Mouse (Mus musculus) left cerebral cortex, postnatal 4 days (tissue): ENCODE results near the gene Hoxd3. TPM values are rescaled to one million over a fixed set of nuclear protein-coding genes. Genes with fewer than 3 reads are reported as not detected.
A peak's percentile ranks its signal among the peaks of the same experiment; 100 is the strongest.

ENCODE experiments used
- DNase-seq: peaks from one replicate; pipeline ENCODE4 v3.0.0-alpha.2; 2022
- intact Hi-C: fragments of 180-260 bp; cut with DNase I; formaldehyde crosslinking; loops from one replicate; pipeline ENCODE4 v1.15.1; 2025
- total RNA-seq, 2 experiments: library from RNA; stranded (reverse); gene quantifications; 2 replicates each; pipeline ENCODE4 v1.2.3; 2021

Hoxd3 gene
- total RNA-seq, 2 experiments from 2014 or later: not detected

- intact Hi-C loops: loop anchor here (5.0 kb wide), 1 partner anchor 433 kb away; no protein-coding TSS in a partner anchor
- no peak for DNase-seq
Observed at GRCm38 (mm10) chr2:74703720-74704392, 7.9 kb upstream of the Hoxd3 start.

DNA sequence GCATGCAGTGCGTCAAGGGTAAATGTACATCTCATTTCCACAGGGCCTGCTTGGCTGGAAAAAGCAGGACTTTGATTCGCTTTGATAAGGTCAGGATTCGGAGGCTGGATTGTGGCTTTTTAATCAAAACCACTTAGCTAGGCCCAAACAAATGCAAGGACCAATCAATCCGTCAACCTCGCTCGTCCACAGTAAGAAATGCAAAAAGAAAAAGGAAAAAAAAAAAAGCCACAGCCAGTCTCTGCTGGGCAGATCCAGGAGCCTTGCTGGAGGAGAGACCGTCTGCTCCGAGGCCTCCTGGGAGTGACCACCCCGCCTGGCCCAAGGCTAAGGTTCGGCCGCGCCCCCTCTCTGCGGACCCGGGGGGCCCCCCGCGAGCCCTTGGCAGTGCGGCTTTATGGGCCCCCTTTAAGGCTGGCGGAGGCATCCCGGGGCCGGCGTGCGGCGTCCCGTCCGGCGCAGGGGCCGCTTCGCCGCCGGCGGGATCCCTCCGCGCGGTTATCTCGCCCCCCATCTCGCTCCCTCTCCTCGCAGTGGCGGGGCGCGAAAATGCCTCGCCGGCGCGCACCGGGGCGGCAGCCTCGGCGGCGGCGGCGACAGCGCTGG, 7.2 kb upstream of the Hoxd3 start, which contains the start of gene Hoxd8:
TSS of gene Hoxd8 (plus strand) at position 223 of the 606 bp plus-strand sequence.
- DNase-seq: no peak
- intact Hi-C loops: loop anchor here (5.0 kb wide), 1 partner anchor 433 kb away; no protein-coding TSS in a partner anchor

- intact Hi-C loops: loop anchor here (5.0 kb wide), 1 partner anchor 432 kb away; no protein-coding TSS in a partner anchor
- no peak for DNase-seq
Observed at GRCm38 (mm10) chr2:74704999-74705466, 6.7 kb upstream of the Hoxd3 start.

- DNase-seq: no peak
- intact Hi-C loops: no loop called here
Observed at GRCm38 (mm10) chr2:74705467-74706089, 6.1 kb upstream of the Hoxd3 start.

GRCm38 (mm10) chr2:74706393-74706960, 5.2 kb upstream of the Hoxd3 start:
- no peak for DNase-seq
- intact Hi-C loops: no loop called here

DNA sequence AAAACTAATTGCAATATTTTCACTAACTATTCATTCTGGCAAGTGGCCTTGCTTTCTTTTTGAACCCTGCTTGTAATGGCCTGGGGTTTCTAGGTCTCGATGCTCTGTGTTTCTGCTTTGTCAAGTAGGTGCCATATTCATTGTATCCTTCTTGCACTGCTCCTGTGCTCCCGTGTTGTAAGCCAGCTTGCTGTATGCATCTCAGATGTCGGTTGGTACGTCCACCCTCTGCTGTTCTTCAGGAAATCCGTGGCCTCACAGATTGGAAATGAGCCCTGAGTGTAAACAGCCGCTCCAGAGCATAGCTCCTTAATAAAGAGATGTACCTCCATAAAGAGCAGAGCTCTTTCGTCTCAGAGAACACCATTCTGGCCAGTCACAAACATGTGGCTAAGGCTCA, 4.1 kb upstream of the Hoxd3 start:
- intact Hi-C loops: no loop called here
- no peak for DNase-seq

DNA sequence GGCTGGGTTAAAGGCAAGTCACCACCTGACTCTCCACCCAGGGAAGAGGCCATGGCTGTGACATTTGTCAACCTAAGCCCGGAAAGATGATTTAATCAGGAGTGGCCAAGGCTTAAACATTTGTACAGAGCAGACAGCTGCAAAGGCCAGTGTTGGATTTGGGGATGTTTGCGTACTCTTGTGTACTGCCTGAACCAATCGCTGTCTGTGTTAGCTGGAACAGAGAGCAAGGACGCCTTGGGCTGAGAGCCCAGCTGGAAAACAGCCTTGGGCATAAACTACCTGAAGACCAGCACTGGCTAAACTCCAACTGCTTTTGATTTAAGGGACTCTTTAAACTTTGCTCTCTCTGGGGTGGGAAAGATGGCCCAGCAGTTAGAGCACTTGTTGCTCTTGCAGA, 3.1 kb upstream of the Hoxd3 start:
- intact Hi-C loops: no loop called here

GRCm38 (mm10) chr2:74709465-74710419, 2.0 kb upstream of the Hoxd3 start:
- intact Hi-C loops: no loop called here
- no peak for DNase-seq

More for the DNA sequence above, 3.1 kb upstream of the Hoxd3 start:
- DNase-seq: no peak

- DNase-seq: no peak
- intact Hi-C loops: no loop called here
Observed at GRCm38 (mm10) chr2:74710929-74711543, 691 bp upstream of the Hoxd3 start.

DNA sequence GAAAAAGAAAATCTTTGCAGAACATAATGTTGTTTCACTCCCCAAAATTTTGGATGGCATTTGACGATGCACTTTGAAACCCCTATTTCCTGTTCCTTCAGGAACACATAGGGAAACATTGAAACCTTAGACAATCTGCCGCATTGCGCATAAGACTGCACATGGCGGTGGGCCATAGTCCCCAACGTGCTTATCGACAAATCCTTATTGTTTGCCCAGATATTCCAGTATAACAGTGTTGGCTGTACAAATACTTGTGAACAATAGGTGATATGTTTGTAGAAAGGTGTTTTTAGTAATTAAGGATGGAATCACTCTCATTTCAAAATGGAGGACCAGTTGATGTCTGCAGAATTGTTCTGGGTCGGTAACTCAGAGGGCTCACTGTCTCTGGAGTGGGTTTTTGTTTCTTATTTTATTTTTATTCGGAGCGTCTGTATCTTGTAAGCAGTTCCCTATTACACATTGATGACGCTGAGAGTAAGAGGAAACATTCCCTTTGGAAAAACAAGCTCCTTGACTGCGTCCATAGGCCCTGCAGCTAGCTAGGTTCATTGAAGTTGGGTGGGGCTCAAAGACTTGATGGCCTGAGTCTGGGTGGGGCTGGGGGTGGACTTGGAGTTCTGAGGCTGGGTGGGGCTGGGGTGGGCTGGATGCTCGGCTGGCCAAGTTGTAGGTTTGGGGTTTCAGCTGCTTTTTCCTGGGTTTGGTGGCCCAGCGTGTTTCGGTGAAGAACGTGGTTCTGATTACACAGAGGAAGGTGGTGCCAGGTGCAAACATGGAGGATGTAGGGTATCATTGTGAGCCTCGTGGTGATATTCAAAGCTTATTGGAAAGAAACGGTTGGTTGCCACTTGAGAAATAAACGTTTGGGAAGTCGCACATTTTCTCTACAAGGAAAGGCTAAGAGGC, 1.8 kb downstream of the Hoxd3 start:
- intact Hi-C loops: no loop called here
- no peak for DNase-seq

- no peak for DNase-seq
- intact Hi-C loops: no loop called here
Observed at GRCm38 (mm10) chr2:74714156-74714789, 2.5 kb downstream of the Hoxd3 start.

DNA sequence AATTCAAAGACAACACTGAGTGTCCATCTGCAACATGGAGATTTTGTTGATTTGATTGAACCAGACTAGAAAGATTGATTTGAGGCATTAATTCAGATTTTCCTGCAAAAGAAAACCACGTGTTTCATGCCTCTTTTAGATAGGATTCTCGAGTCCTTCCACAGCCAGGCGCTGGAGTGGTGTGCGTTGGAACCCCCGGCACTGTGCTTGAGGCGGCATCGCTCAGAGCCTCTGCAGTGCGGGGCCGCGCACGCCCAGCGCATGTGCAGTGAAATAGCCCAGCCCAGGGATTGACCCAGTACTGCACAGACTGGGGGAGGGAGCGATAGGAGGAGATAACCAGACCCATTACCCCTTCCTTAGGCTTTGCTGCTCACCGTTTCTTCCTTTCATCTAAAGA, 3.2 kb downstream of the Hoxd3 start:
- no peak for DNase-seq
- intact Hi-C loops: loop anchor here (5.0 kb wide), 5 partner anchors 247 to 872 kb away; no protein-coding TSS in a partner anchor

- intact Hi-C loops: loop anchor here (5.0 kb wide), 5 partner anchors 247 to 872 kb away; no protein-coding TSS in a partner anchor
- DNase-seq: peak; percentile 92
Observed at GRCm38 (mm10) chr2:74715504-74716241, 3.9 kb downstream of the Hoxd3 start.

GRCm38 (mm10) chr2:74720384-74720783, 8.7 kb downstream of the Hoxd3 start:
- no peak for DNase-seq

GRCm38 (mm10) chr2:74720955-74721491, 9.3 kb downstream of the Hoxd3 start:
- intact Hi-C loops: no loop called here
- DNase-seq: no peak

More at GRCm38 (mm10) chr2:74720384-74720783, 8.7 kb downstream of the Hoxd3 start:
- intact Hi-C loops: no loop called here

- no peak for DNase-seq
- intact Hi-C loops: no loop called here
Observed at GRCm38 (mm10) chr2:74721882-74722281, 10.2 kb downstream of the Hoxd3 start.

GRCm38 (mm10) chr2:74722949-74723348, 11.2 kb downstream of the Hoxd3 start:
- intact Hi-C loops: no loop called here
- DNase-seq: no peak
